Mouse (Mus musculus): ENCODE measurements at regions not wholly inside any gene's neighbourhood (a gene's known extent, or its start where the extent isn't known, plus 50 kb on each side); places are given as distances from the start of the nearest gene placed in this dataset.

DNA sequence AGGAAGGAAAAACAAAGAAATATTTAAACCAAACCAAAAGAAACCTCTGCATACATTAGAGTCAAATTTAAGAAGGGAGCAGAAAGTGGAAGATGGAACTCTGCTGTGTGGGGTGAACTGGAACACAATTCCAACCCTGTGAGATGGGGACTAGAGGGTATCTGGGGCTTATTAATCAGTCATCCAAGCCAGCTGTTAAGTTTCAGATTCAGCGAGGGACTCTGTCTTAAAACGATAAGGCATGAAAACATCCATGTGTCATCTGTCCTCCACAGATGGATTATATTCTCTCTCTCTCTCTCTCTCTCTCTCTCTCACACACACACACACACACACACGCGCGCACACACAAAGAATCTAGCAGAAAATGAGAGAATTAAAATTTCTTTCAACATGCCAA is 147.6 kb upstream of the Marcks start:
- TF ChIP-seq CTCF (IDR thresholded peaks at IDR 0.05; ENCODE audit: borderline replicate concordance, extremely low read depth, insufficient read depth, insufficient read length) = no peak
- TF ChIP-seq POLR2A (IDR thresholded peaks at IDR 0.05; ENCODE audit: borderline replicate concordance, extremely low read depth, insufficient read depth, insufficient read length, poor library complexity, severe bottlenecking) = no peak
- no peak for DNase-seq (ENCODE audit: low read depth)

DNA sequence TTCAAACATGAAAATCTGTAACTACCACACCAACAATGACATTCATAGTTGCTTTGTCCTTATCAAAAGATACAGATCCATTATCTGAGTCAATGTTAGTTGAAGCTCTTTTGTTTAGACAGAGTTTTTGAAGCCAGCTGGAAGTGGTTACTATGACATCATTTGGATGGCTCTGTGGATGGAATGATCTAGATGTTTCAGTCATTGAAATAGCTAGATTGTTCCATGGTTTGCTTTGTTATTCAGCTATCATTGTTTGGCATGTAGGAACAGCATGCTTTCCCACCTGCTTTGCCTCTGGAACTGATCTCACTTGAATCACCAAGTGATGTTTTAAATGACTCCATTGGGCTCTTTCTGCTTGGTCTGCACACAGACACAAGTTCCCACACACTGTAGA is 144.2 kb upstream of the Marcks start:
- no peak for DNase-seq (ENCODE audit: low read depth)
- no peak for TF ChIP-seq POLR2A (IDR thresholded peaks at IDR 0.05; ENCODE audit: borderline replicate concordance, extremely low read depth, insufficient read depth, insufficient read length, poor library complexity, severe bottlenecking)

DNA sequence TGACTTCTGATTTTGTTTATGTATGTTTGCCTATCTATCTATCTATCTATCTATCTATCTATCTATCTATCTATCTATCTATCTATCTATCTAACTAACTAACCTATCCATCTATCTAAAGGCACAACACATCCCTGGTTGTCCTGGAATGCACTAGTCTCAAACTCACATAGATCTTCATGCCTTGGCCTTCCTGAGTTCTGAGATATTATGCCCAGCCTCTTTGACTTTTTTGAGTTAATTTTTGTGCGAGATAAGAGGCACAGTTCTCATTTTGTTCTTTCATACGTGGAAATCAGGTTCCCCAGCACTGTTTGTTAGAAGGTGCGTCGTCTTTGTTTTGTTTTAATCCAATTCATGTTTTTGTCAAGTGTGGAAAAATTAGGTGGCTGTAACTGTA is 142.1 kb upstream of the Marcks start:
- DNase-seq (ENCODE audit: low read depth) = no peak
- TF ChIP-seq POLR2A (IDR thresholded peaks at IDR 0.05; ENCODE audit: borderline replicate concordance, extremely low read depth, insufficient read depth, insufficient read length, poor library complexity, severe bottlenecking) (no peak), CTCF (IDR thresholded peaks at IDR 0.05; ENCODE audit: borderline replicate concordance, extremely low read depth, insufficient read depth, insufficient read length) (no peak)

DNA sequence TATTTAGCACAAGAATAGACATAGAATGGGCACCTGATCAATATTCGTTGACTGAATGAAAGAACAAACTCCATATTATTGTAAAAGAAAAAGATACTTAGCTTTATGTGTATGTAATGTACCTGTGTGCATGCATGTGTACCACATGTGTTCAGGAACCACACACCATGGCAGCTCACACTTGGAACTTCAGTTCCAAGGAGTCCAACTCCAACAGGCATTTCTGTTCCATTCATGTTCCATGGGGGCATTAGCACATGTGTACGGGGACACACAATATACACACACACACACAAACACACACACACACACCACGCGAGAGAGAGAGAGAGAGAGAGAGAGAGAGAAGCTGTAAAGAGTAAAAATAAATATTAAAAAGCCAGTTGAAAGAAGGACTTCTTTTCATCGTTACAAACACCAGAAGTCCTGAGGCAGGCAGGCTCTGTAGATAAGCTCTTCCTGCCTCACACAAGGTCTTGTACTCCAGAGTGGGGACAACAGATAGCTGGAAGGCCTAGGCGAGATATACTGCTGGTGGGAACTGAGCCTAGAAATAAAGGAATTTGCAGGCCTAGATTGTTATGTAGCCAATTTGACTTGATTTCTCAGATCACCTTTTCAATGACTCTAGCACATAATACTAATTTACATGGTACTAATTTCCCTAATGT is 141.6 kb upstream of the Marcks start:
- TF ChIP-seq CTCF (IDR thresholded peaks at IDR 0.05; ENCODE audit: borderline replicate concordance, extremely low read depth, insufficient read depth, insufficient read length) (no peak), POLR2A (IDR thresholded peaks at IDR 0.05; ENCODE audit: borderline replicate concordance, extremely low read depth, insufficient read depth, insufficient read length, poor library complexity, severe bottlenecking) (no peak)
- no peak for DNase-seq (ENCODE audit: low read depth)

DNA sequence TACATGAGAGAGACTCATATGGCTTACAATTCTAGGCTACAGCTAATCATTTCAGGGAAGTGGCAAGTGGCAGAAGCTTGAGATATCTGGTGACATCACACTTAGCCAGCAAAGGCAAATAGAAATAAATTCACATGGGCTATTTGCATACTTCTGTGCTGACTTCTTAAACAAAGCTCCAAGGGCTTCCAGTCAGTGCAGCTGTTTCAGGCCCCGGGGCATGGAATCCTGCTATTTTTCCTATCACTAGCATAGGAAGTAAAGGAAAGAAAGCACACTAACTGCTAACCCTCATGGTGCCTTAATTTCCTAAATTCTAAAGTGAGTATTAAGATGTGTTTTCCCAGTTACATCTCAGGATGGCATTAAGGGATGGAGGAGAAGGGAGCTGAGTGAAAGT is 140.6 kb upstream of the Marcks start:
- TF ChIP-seq POLR2A (IDR thresholded peaks at IDR 0.05; ENCODE audit: borderline replicate concordance, extremely low read depth, insufficient read depth, insufficient read length, poor library complexity, severe bottlenecking) (no peak), CTCF (IDR thresholded peaks at IDR 0.05; ENCODE audit: borderline replicate concordance, extremely low read depth, insufficient read depth, insufficient read length) (no peak)
- DNase-seq (ENCODE audit: low read depth) = peak; percentile 43

DNA sequence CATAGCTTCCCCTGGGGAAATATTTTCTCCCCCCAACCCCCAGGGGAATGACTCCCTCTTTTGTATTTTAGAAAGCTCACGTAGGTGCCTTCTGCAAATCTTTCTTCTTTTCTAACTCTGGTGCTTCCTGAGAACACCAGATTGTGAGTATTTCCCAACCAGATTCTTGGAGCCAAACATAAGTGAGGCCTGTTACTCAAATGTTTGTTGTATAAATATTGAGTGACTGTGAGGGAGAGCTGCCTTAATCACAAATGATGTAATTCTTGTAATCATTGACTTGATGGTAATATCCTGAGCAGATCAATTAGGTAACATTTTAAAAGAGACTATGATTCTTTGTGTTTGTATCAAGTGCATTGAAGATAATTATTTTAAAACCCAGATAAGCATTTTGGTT is 137.1 kb upstream of the Marcks start:
- TF ChIP-seq POLR2A (IDR thresholded peaks at IDR 0.05; ENCODE audit: borderline replicate concordance, extremely low read depth, insufficient read depth, insufficient read length, poor library complexity, severe bottlenecking) (no peak), CTCF (IDR thresholded peaks at IDR 0.05; ENCODE audit: borderline replicate concordance, extremely low read depth, insufficient read depth, insufficient read length) (no peak)
- no peak for DNase-seq (ENCODE audit: low read depth)

DNA sequence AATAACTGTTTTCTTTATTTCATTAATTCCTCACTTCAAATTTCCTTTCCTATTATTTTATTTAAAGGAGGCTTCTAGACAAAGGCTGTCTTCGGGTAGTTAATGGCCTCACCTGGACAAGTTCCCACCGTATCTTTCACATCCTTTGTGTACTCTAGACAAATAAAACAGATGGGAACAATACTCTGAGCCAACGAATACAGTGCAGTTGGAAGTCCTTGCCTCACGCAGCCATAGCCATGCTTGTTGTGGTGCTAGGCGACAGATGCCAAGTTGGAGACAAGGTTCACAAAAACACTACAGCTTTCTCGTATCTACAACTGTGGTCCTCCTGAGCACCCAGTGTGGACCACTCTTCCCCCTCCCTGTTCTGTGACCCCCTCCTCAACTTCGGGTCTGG is 136.6 kb upstream of the Marcks start:
- DNase-seq (ENCODE audit: low read depth) = peak; percentile 60
- TF ChIP-seq CTCF (IDR thresholded peaks at IDR 0.05; ENCODE audit: borderline replicate concordance, extremely low read depth, insufficient read depth, insufficient read length) = no peak
- no peak for TF ChIP-seq POLR2A (IDR thresholded peaks at IDR 0.05; ENCODE audit: borderline replicate concordance, extremely low read depth, insufficient read depth, insufficient read length, poor library complexity, severe bottlenecking)

DNA sequence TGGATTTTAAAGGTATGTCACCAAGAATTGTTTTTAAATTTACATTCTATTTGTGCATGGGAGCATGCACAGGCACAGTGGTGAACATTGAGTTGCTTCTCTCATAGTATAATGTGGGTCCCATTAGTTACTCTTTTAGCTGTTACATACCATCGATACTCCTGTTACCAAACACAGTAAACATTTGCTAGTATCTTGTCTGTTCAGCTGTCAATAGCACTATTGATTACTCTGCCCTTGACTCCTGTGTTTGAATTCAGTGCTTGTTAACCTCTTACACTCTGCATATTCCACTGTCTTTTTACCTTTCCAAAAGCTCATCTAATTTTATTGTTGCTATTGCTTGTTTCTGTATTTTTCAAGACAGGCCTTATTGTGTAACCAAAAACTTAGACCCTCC is 133.2 kb upstream of the Marcks start:
- no peak for DNase-seq (ENCODE audit: low read depth)
- no peak for TF ChIP-seq CTCF (IDR thresholded peaks at IDR 0.05; ENCODE audit: borderline replicate concordance, extremely low read depth, insufficient read depth, insufficient read length)

DNA sequence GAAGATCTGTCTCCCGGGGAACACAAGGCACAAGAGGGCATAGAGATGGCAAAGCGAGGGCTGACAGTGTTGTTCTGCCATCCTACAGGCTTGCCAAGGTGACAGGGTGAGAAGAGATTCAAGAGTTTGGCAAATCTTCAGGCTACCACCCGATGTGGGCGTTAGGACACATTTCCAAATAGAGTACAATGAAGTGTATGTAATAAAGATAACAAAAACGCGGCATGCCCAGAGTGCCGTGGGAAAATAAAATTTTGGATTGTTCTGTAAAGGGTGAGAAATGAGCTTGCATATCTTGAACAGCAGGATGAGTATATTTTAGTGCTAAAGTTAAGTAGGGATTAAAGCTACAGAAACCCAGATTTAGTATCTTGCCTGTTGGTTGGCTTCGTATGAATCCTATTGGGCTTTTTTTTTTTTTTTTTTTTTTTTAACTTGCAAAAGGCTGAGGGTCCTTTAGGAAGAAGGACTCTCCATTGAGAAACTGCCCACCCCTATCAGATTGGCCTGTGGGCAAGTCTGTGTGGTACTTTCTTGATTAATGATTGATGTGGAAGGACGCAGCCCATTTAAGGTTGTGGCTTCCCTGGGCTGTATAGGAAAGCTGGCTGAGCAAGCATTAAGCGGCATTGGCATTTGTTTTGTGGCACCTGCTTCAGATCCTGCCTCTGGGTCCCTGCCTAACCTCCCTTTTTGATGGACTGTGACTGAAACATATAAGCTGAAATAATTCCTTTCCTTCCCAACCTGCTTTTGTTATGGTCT is 131.7 kb upstream of the Marcks start:
- peak; percentile 31 for DNase-seq (ENCODE audit: low read depth)
- TF ChIP-seq POLR2A (IDR thresholded peaks at IDR 0.05; ENCODE audit: borderline replicate concordance, extremely low read depth, insufficient read depth, insufficient read length, poor library complexity, severe bottlenecking) (no peak), CTCF (IDR thresholded peaks at IDR 0.05; ENCODE audit: borderline replicate concordance, extremely low read depth, insufficient read depth, insufficient read length) (no peak)

DNA sequence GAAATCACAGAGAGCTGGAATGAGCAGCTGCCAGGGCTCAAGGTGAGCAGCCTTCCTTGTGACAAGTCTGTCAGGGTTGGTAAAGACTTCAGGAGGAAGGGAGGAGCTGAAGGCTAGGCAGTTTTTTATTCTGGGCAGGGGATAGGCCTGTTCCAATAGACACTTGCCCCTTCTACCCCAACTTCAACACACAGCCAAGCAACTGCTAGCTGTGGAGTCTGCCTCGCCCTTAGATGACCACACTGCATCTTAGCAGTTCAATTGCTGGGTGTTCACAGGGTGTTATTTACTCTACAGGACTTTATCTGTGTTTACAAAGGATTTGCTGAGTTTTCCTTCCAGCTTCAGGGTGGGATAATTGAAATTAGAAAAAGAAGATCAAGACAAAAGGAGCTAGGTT is 128.2 kb upstream of the Marcks start:
- no peak for DNase-seq (ENCODE audit: low read depth)
- TF ChIP-seq CTCF (IDR thresholded peaks at IDR 0.05; ENCODE audit: borderline replicate concordance, extremely low read depth, insufficient read depth, insufficient read length) (no peak), POLR2A (IDR thresholded peaks at IDR 0.05; ENCODE audit: borderline replicate concordance, extremely low read depth, insufficient read depth, insufficient read length, poor library complexity, severe bottlenecking) (no peak)

DNA sequence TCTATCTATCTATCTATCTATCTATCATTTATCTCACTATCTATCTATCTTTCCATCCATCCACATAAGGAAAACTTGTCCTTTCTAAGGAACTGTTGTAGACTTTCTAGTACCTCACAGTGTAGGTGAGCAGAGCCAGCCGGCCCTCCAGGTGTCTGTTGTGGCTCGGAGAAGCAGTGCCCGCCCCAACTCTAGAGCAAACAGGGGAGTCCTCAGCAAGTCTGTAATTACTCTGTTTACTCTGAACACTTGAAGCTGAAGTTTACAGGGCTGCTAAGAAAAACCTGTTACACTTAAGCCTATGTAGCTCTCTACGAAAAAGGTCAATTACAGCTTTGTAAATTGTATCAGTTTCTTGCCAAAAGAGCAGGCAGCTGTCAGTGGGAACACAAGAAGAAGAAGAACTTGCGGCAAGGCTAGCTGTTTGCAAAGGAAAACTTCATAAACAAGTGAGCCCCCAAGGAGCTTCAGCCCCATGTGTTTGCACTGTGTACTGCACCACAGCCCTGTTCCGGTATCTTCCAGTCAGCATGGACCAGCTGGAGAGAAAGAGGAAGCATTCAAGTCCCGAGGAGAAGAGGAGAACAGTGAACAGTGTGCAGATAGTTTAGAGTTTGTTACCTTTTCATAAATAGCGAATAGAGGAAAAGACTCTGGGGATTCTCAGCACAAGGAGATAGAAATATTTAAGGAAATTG is 122.2 kb upstream of the Marcks start:
- TF ChIP-seq POLR2A (IDR thresholded peaks at IDR 0.05; ENCODE audit: borderline replicate concordance, extremely low read depth, insufficient read depth, insufficient read length, poor library complexity, severe bottlenecking) (no peak), CTCF (IDR thresholded peaks at IDR 0.05; ENCODE audit: borderline replicate concordance, extremely low read depth, insufficient read depth, insufficient read length) (no peak)
- DNase-seq (ENCODE audit: low read depth) = no peak

DNA sequence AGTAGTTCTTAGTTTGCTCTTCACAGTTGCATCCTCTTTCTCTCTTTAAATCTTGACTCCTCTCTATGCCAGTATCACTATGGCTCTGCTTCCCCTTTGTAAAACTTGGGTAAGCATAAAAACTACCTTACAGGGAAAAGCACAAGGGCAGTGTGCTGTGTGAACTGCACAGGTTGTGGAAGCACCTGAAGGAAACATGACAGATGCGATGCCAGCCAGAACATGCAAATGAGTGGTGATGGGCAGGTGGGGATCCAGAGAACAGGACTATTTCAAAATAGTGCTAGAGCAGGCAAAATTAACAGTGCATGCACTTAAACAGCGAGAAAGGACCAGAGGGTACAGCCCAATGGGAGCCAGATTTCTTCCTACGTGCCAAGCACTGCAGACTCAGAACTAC is 120.5 kb upstream of the Marcks start:
- no peak for DNase-seq (ENCODE audit: low read depth)
- no peak for TF ChIP-seq POLR2A (IDR thresholded peaks at IDR 0.05; ENCODE audit: borderline replicate concordance, extremely low read depth, insufficient read depth, insufficient read length, poor library complexity, severe bottlenecking)
- TF ChIP-seq CTCF (IDR thresholded peaks at IDR 0.05; ENCODE audit: borderline replicate concordance, extremely low read depth, insufficient read depth, insufficient read length) = no peak
